Mouse (Mus musculus): ENCODE measurements around the gene Gimap7. TPM values are rescaled to one million over a fixed set of nuclear protein-coding genes. Genes with fewer than 3 reads are reported as not detected.
A peak's percentile ranks its signal among the peaks of the same experiment; 100 is the strongest.
"Not testable (repeated sequence)": the region's sequence is repeated elsewhere in the genome, so short reads cannot be mapped to it uniquely, and the experiment has no call there.

Gene Gimap7
- polyA plus RNA-seq, 1 experiment from 2014 or later: not detected

DNA sequence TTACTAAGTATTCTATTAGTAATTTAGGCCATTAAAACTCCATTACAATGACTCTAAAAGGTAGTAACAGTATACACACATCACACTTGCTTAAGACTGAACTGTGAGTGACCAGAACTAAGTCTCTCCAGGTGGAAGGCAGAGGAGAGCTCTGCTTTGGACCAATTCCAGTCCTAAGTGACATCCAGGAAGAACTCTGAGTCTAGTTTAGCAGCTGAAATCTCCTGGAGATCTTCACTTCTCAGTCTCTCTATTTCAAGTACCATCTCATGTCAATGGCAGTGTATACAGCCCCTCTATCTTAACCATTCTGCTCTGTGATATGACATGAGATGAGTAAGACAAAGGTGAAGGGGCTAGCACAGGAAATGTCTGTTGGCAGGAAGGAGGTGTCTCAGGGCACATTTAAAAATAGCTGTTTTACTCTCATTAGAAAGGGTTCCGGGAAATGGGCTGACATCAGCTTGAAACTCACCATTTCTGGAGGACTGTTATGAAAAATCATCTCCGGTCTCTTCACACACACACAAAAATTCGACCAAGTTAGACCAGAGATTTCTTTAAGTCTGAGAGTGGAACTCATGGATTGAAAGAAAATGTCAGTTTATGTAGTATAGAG is 36.8 kb upstream of the Gimap7 start:
- Histone ChIP-seq H3K4me1 (0 out of 2 replicates have a peak, but pooled peaks cover 2% of the 10 kb centered on the region), H3K36me3 (no peaks in the 10 kb centered on the region; the same call in 1 of the 2 replicates), H3K27ac (replicated peaks) (no peak overlapping the region), H3K4me3 (no peak overlapping the region), H3K9me3 (no peaks in the 10 kb centered on the region), H3K4me2 (no peak overlapping the region), H3K9ac (no peak overlapping the region), H3K27me3 (replicated peaks) (no peaks in the 10 kb centered on the region)
- WGBS: 55% methylated on average over 3 of the region's 3 CpGs
- ATAC-seq (ENCODE audit: extremely low read depth, insufficient number of reproducible peaks, low FRiP score, low TSS enrichment): no peak

- Histone ChIP-seq H3K36me3 (no peaks in the 10 kb centered on the region; the same call in 1 of the 2 replicates), H3K4me1 (peaks cover 2% of the 10 kb centered on the region; the same call in 1 of the 2 replicates), H3K27ac (replicated peaks) (no peak overlapping the region), H3K9ac (no peak overlapping the region), H3K4me3 (no peak overlapping the region), H3K4me2 (no peak overlapping the region), H3K27me3 (replicated peaks) (no peaks in the 10 kb centered on the region), H3K9me3 (no peaks in the 10 kb centered on the region)
- 61% methylated on average over 4 of the region's 4 CpGs for WGBS
- no peak for ATAC-seq (ENCODE audit: extremely low read depth, insufficient number of reproducible peaks, low FRiP score, low TSS enrichment)
These were observed 36.1 kb upstream of the Gimap7 start for GRCm38 (mm10) chr6:48682271-48682670.

DNA sequence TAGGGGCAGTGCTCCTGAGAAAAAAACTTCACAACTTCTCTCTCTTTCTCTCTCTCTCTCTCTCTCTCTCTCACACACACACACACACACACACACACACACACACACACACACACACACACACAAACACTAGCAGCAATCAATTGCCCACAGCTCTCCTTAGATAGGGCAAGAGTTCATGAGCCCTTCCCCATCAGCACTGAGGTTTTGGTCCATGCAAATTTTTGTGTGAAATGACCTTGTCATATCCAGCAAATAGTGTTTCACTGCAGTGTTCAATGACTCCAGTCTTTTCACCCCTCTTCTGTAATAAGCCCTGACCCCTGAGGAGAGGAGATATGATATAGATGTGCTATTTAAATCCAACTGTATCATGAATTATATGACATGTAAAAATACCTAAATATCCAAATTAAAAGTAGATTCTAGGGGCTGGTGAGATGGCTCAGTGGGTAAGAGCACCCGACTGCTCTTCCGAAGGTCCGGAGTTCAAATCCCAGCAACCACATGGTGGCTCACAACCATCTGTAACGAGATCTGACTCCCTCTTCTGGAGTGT is 35.1 kb upstream of the Gimap7 start:
- not testable (repeated sequence) for ATAC-seq (ENCODE audit: extremely low read depth, insufficient number of reproducible peaks, low FRiP score, low TSS enrichment); H3K36me3 ChIP-seq; H3K4me3 ChIP-seq; H3K4me1 ChIP-seq; H3K27me3 ChIP-seq (replicated peaks); H3K9me3 ChIP-seq; H3K9ac ChIP-seq; H3K27ac ChIP-seq (replicated peaks); H3K4me2 ChIP-seq
- 88% methylated on average over 4 of the region's 4 CpGs for WGBS

- WGBS: 57% methylated on average over 5 of the region's 5 CpGs
- Histone ChIP-seq H3K4me3 (peak within 1 kb of the TSS; percentile 13; the same call in 1 of the 2 replicates), H3K4me1 (peaks cover 2% of the 10 kb centered on the region; the same call in 1 of the 2 replicates), H3K36me3 (no peaks in the 10 kb centered on the region; the same call in 1 of the 2 replicates), H3K27ac (replicated peaks) (peak within 1 kb of the TSS; percentile 65), H3K9ac (no peak within 1 kb of the TSS), H3K27me3 (replicated peaks) (no peaks in the 10 kb centered on the region), H3K4me2 (peak within 1 kb of the TSS; percentile 8), H3K9me3 (no peaks in the 10 kb centered on the region)
- no peak for ATAC-seq (ENCODE audit: extremely low read depth, insufficient number of reproducible peaks, low FRiP score, low TSS enrichment)
These were observed 34.1 kb upstream of the Gimap7 start, which contains the start of gene Gimap4 for GRCm38 (mm10) chr6:48684319-48684718. Gimap4 (plus strand) TSS chr6:48684549.

- H3K4me3 ChIP-seq: 0 out of 2 replicates have a peak overlapping the region, but pooled peaks have one; percentile 13
- WGBS: 40% methylated on average over 4 of the region's 4 CpGs
These were observed 33.6 kb upstream of the Gimap7 start for GRCm38 (mm10) chr6:48684806-48685205.

GRCm38 (mm10) chr6:48685251-48685650 is 33.2 kb upstream of the Gimap7 start:
- no peak for ATAC-seq (ENCODE audit: extremely low read depth, insufficient number of reproducible peaks, low FRiP score, low TSS enrichment)
- H3K4me2 ChIP-seq: peak overlapping the region; percentile 8
- no peaks in the 10 kb centered on the region; the same call in 1 of the 2 replicates for H3K36me3 ChIP-seq
- no peaks in the 10 kb centered on the region for H3K9me3 ChIP-seq
- peak overlapping the region; percentile 65 for H3K27ac ChIP-seq (replicated peaks)
- H3K4me1 ChIP-seq: peaks cover 2% of the 10 kb centered on the region; the same call in 1 of the 2 replicates
- WGBS: 77% methylated on average over 2 of the region's 2 CpGs
- H3K9ac ChIP-seq: no peak overlapping the region
- no peaks in the 10 kb centered on the region for H3K27me3 ChIP-seq (replicated peaks)
- 0 out of 2 replicates have a peak overlapping the region, but pooled peaks have one; percentile 2 for H3K4me3 ChIP-seq

More at GRCm38 (mm10) chr6:48684806-48685205, 33.6 kb upstream of the Gimap7 start:
- H3K27ac ChIP-seq (replicated peaks): peak overlapping the region; percentile 65
- H3K36me3 ChIP-seq: no peaks in the 10 kb centered on the region; the same call in 1 of the 2 replicates
- no peaks in the 10 kb centered on the region for H3K9me3 ChIP-seq
- H3K9ac ChIP-seq: no peak overlapping the region
- no peaks in the 10 kb centered on the region for H3K27me3 ChIP-seq (replicated peaks)
- H3K4me2 ChIP-seq: peak overlapping the region; percentile 8; the same call in 1 of the 2 replicates
- no peak for ATAC-seq (ENCODE audit: extremely low read depth, insufficient number of reproducible peaks, low FRiP score, low TSS enrichment)
- peaks cover 2% of the 10 kb centered on the region; the same call in 1 of the 2 replicates for H3K4me1 ChIP-seq

DNA sequence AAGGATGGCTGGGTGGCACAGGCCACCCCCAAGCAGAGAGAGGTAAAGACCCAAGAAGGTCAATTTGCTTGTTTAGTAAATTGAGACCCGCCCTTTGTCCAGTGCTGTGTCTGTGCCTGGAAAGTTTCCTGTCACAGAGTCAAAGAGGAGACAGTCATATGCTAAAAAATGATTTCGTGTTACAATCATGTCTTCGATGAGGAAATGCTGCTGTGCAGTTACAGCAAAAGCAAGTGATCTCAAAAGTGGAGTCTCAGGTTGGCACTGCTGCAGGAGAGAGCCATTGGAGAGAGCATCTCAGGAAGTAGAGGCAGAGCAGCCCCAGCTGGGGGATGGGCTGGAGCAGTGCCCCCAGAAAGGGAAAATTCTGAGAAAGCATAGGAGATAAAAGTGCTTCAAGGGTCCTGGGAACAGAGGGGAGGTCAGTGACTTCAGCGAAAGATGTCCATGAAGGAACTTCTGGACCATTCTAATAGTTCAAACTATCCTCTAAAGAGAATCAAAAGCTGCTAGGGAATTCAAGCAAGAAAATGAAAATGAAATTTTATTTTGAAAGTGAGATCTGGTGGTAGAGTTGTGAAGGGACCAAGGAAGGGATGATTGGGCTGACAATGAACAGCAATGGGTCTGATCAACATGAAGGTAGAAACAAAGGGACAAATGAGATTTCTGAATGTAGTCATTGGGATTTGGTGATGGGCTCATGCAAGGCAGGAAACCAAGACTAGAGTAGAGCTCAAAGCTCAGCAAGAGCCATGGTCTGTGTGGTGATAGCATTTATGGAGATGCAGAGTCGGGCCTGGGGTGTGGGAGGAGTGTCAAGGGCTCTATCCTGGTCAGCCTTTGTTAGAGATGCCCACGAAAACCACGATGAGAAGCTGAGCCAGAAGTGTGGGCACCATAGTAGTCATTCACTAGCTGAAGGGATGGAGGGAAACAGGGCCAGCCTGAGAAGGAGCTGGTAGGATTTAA is 32.4 kb upstream of the Gimap7 start:
- peak overlapping the region; percentile 65 for H3K27ac ChIP-seq (replicated peaks)
- peak overlapping the region; percentile 8 for H3K4me2 ChIP-seq
- WGBS: 75% methylated on average over 7 of the region's 7 CpGs
- H3K9me3 ChIP-seq: no peaks in the 10 kb centered on the region
- H3K36me3 ChIP-seq: no peaks in the 10 kb centered on the region
- H3K27me3 ChIP-seq (replicated peaks): no peaks in the 10 kb centered on the region
- no peak overlapping the region for H3K9ac ChIP-seq
- no peak overlapping the region for H3K4me3 ChIP-seq
- ATAC-seq (ENCODE audit: extremely low read depth, insufficient number of reproducible peaks, low FRiP score, low TSS enrichment): no peak
- H3K4me1 ChIP-seq: peaks cover 2% of the 10 kb centered on the region; the same call in 1 of the 2 replicates

DNA sequence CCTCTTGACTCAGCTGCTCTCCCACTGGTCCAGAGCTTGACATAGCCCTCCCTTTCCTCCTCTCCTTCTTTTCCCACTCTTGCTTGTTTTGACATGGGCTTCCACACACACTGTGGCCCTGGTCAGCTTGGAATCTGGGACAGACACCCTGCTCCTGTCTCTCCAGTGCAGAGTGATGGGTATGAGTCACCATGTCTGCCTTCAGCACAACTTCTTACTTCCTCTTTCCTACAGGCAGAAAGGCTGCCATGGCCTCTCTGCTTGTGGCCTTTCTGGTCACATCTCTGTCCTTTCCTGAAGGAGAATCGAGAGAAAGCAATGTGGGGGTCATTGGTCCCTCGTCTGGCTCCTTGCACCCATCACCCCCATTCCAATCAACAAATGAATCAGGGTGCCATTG is 31.3 kb upstream of the Gimap7 start:
- H3K4me2 ChIP-seq: no peak overlapping the region
- no peaks in the 10 kb centered on the region for H3K27me3 ChIP-seq (replicated peaks)
- no peak overlapping the region for H3K9ac ChIP-seq
- no peak overlapping the region for H3K4me3 ChIP-seq
- peaks cover 2% of the 10 kb centered on the region; the same call in 1 of the 2 replicates for H3K4me1 ChIP-seq
- WGBS: 53% methylated on average over 2 of the region's 2 CpGs
- H3K36me3 ChIP-seq: no peaks in the 10 kb centered on the region
- H3K9me3 ChIP-seq: no peaks in the 10 kb centered on the region
- ATAC-seq (ENCODE audit: extremely low read depth, insufficient number of reproducible peaks, low FRiP score, low TSS enrichment): no peak
- peak overlapping the region; percentile 8; the same call in 1 of the 2 replicates for H3K27ac ChIP-seq (replicated peaks)

- Histone ChIP-seq H3K27ac (replicated peaks) (no peak overlapping the region), H3K4me1 (peaks cover under 1% of the 10 kb centered on the region; the same call in 1 of the 2 replicates), H3K9me3 (no peaks in the 10 kb centered on the region), H3K9ac (no peak overlapping the region), H3K36me3 (no peaks in the 10 kb centered on the region), H3K4me3 (no peak overlapping the region), H3K4me2 (no peak overlapping the region), H3K27me3 (replicated peaks) (no peaks in the 10 kb centered on the region)
- WGBS: 58% methylated on average over 2 of the region's 2 CpGs
- ATAC-seq (ENCODE audit: extremely low read depth, insufficient number of reproducible peaks, low FRiP score, low TSS enrichment): no peak
These were observed 29.1 kb upstream of the Gimap7 start for GRCm38 (mm10) chr6:48689320-48689719.

DNA sequence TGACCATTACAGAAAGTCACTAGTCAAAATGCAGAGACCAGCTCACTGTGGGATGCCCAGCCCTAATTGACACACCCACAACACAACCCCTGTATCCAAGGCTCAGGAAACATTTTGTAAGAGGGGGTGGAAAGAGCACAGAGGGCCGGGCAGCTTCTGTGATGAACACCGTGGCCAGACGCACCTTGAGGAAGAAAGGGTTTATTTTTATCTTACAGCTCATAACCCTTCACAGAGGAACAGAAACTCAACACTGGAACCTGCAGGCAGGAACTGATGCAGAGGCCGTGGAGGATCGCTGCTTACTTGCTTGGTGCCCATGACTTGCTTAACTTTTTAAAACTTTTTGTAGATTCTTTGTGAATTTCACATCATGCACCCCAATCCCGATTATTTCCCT is 25.5 kb upstream of the Gimap7 start:
- no peaks in the 10 kb centered on the region for H3K4me1 ChIP-seq
- H3K27me3 ChIP-seq (replicated peaks): no peaks in the 10 kb centered on the region
- no peak for ATAC-seq (ENCODE audit: extremely low read depth, insufficient number of reproducible peaks, low FRiP score, low TSS enrichment)
- no peak overlapping the region for H3K4me2 ChIP-seq
- H3K4me3 ChIP-seq: no peak overlapping the region
- H3K36me3 ChIP-seq: no peaks in the 10 kb centered on the region
- no peak overlapping the region for H3K9ac ChIP-seq
- 75% methylated on average over 6 of the region's 6 CpGs for WGBS
- H3K27ac ChIP-seq (replicated peaks): no peak overlapping the region
- 0 out of 2 replicates have a peak, but pooled peaks cover 5% of the 10 kb centered on the region for H3K9me3 ChIP-seq

Measured in heart, embryonic 13.5 days (tissue).